Mouse (Mus musculus) C2C12 (cell line): ENCODE measurements around the gene Srek1.

Source experiments
- CEBPB ChIP-seq: IDR thresholded peaks from one replicate; pipeline ENCODE4 v1.6.1; 2011; ENCODE audit warnings: low read depth, mild to moderate bottlenecking, control low read depth, moderate library complexity
- CTCF ChIP-seq: IDR thresholded peaks from one replicate; pipeline ENCODE4 v1.5.1; 2011; ENCODE audit not compliant: control insufficient read depth, insufficient read depth, insufficient read length
- MAX ChIP-seq: IDR thresholded peaks from one replicate; pipeline ENCODE4 v1.6.1; 2011; ENCODE audit warnings: mild to moderate bottlenecking, control low read depth
- MYOD1 ChIP-seq: IDR thresholded peaks from one replicate; pipeline ENCODE4 v1.6.1; 2011; ENCODE audit warnings: low read depth; ENCODE audit not compliant: control insufficient read depth, insufficient read length
- MYOG ChIP-seq: IDR thresholded peaks from one replicate; pipeline ENCODE4 v1.6.1; 2011; ENCODE audit not compliant: control insufficient read depth, insufficient read length; ENCODE audit errors: extremely low read depth
- USF1 ChIP-seq: IDR thresholded peaks from one replicate; pipeline ENCODE4 v1.6.1; 2011; ENCODE audit warnings: low read depth, mild to moderate bottlenecking, control low read depth, moderate library complexity

DNA sequence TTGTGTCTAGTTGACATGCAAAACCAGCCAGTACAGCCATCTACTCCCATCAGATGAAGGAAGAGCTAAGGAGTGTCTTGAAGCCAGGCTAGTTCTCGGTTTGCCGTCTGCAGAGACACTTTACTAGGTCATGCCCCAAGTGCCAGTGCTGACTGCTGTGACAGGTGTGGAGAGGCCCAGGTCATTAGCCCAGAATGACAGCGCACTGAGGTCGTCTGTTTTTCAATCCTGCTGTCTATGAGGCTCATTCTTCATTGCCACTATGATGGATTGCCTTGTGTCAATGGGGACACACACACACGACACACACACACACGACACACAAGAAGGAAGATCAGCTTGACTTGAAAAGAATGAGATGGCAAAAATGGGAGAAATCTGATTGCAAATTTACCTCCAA lies 79.0 kb downstream of the Srek1 start:
- TF ChIP-seq CTCF, result no peak
- no peak for TF ChIP-seq MYOG
- no peak for TF ChIP-seq MAX
- no peak for TF ChIP-seq USF1
- TF ChIP-seq CEBPB, result no peak
- TF ChIP-seq MYOD1, result peak; percentile 92
